Mouse (Mus musculus): ENCODE measurements around the gene Fbf1. TPM values are rescaled to one million over a fixed set of nuclear protein-coding genes. Genes with fewer than 3 reads are reported as not detected.
"Not testable (repeated sequence)": the region's sequence is repeated elsewhere in the genome, so short reads cannot be mapped to it uniquely, and the experiment has no call there.

Gene Fbf1
- total RNA-seq, 2 experiments from 2014 or later: 17.4 to 17.7 TPM

- peak; percentile 91 to 92 for DNase-seq
- intact Hi-C loops (cut with DNase I): loop anchor here (1.0 to 5.0 kb wide), 5 partner anchors 28 to 324 kb away; partner anchors contain the start of genes Acox1 and Ten1
These were observed 29.4 kb downstream of the Fbf1 start, which contains the start of gene Mrpl38 for GRCm38 (mm10) chr11:116138468-116139138. Mrpl38 (minus strand) TSS chr11:116138868.

GRCm38 (mm10) chr11:116138096-116138467 is 29.9 kb downstream of the Fbf1 start:
- DNase-seq: no peak
- intact Hi-C loops (cut with DNase I): loop anchor here (2.0 to 5.0 kb wide), 4 partner anchors 29 to 324 kb away; partner anchors contain the start of genes Acox1 and Ten1

GRCm38 (mm10) chr11:116134171-116134570 is 33.8 kb downstream of the Fbf1 start:
- no peak for DNase-seq
- intact Hi-C loops (cut with DNase I): loop anchor here (5.0 kb wide), 1 partner anchor 122 kb away; the partner anchor contains the start of gene Galk1

GRCm38 (mm10) chr11:116133497-116133896 is 34.5 kb downstream of the Fbf1 start:
- intact Hi-C loops (cut with DNase I): loop anchor here (5.0 kb wide), 1 partner anchor 121 kb away; the partner anchor contains the start of gene Galk1
- no peak for DNase-seq

- intact Hi-C loops (cut with DNase I): loop anchor here (5.0 kb wide), 1 partner anchor 120 kb away; the partner anchor contains the start of gene Galk1
- peak in 1 of 2 experiments; percentile 55 for DNase-seq
These were observed 35.3 kb downstream of the Fbf1 start for GRCm38 (mm10) chr11:116132366-116133333.

GRCm38 (mm10) chr11:116131349-116132170 is 36.4 kb downstream of the Fbf1 start:
- no peak for DNase-seq
- intact Hi-C loops (cut with DNase I): loop anchor here (2.0 to 5.0 kb wide), 3 partner anchors 21 to 119 kb away; partner anchors contain the start of genes Galk1 and Unk

- DNase-seq: peak; percentile 92 to 93
- intact Hi-C loops (cut with DNase I): loop anchor here (1.0 to 5.0 kb wide), 5 partner anchors 20 to 191 kb away; partner anchors contain the start of genes Galk1 and Unk
These were observed 37.3 kb downstream of the Fbf1 start, which contains the start of gene Trim65 for GRCm38 (mm10) chr11:116130488-116131205. Trim65 (minus strand) TSS chr11:116131128.

GRCm38 (mm10) chr11:116129993-116130487 is 37.9 kb downstream of the Fbf1 start:
- no peak for DNase-seq

GRCm38 (mm10) chr11:116129091-116129790 is 38.7 kb downstream of the Fbf1 start:
- intact Hi-C loops (cut with DNase I): no loop called here
- no peak for DNase-seq

More at GRCm38 (mm10) chr11:116129993-116130487, 37.9 kb downstream of the Fbf1 start:
- intact Hi-C loops (cut with DNase I): loop anchor here (1.0 to 5.0 kb wide), 5 partner anchors 19 to 191 kb away; partner anchors contain the start of genes Galk1 and Unk

- DNase-seq: peak in 1 of 2 experiments; percentile 36
These were observed 40.0 kb downstream of the Fbf1 start for GRCm38 (mm10) chr11:116127986-116128385.

GRCm38 (mm10) chr11:116127156-116127980 is 40.6 kb downstream of the Fbf1 start, which contains the start of gene Trim47:
Trim47 (minus strand) TSS chr11:116127210.
- peak; percentile 88 to 91 for DNase-seq
- intact Hi-C loops (cut with DNase I): no loop called here

More at GRCm38 (mm10) chr11:116127986-116128385, 40.0 kb downstream of the Fbf1 start:
- intact Hi-C loops (cut with DNase I): no loop called here

- intact Hi-C loops (cut with DNase I): no loop called here
- no peak for DNase-seq
These were observed 41.7 kb downstream of the Fbf1 start for GRCm38 (mm10) chr11:116126261-116126660.

GRCm38 (mm10) chr11:116121731-116122245 is 46.2 kb downstream of the Fbf1 start:
- DNase-seq; intact Hi-C loops (cut with DNase I): not testable (repeated sequence)

GRCm38 (mm10) chr11:116117819-116118218 is 50.1 kb downstream of the Fbf1 start:
- DNase-seq: no peak
- intact Hi-C loops (cut with DNase I): no loop called here

- intact Hi-C loops (cut with DNase I): no loop called here
- DNase-seq: no peak
These were observed 50.7 kb downstream of the Fbf1 start for GRCm38 (mm10) chr11:116117241-116117640.

- intact Hi-C loops (cut with DNase I): loop anchor here (2.0 kb wide), 1 partner anchor 19 kb away; the partner anchor contains the start of gene Trim65
- no peak for DNase-seq
These were observed 56.3 kb downstream of the Fbf1 start for GRCm38 (mm10) chr11:116111611-116112203.
